ENCODE assay signal across 8 mouse cellular contexts in genomic region chr5:124432398-124433012, GRCm38 (mm10). TPM values are rescaled to one million over a fixed set of nuclear protein-coding genes. Genes with fewer than 3 reads are reported as not detected.
DNase-seq lines count a peak whose midpoint lies in the region; ATAC-seq and TF ChIP-seq lines count a peak whose summit lies in the region.

No protein-coding gene starts in this region.

- TF ChIP-seq POLR2A in cerebellum, adult 2 months (IDR thresholded peaks at IDR 0.05; ENCODE audit: borderline replicate concordance, insufficient read depth, low read length): no peak

- no peak overlapping the region for H3K4me3 ChIP-seq in cerebellum, adult 2 months (replicated peaks; ENCODE audit: insufficient read depth, low read depth, low read length)

- TF ChIP-seq CTCF in cerebellum, adult 2 months (IDR thresholded peaks at IDR 0.05; ENCODE audit: borderline replicate concordance, insufficient read depth, low read depth, low read length): peak; percentile 63; the same call in 1 of the 2 replicates

- H3K27ac ChIP-seq in cerebellum, adult 2 months (ENCODE audit: insufficient read depth, low read length): no peak overlapping the region

- peak; percentile 55 for DNase-seq in cerebellum, adult 11 months
- DNase-seq in cerebellum, adult 2 months: peak; percentile 65 to 68
- peak; percentile 49 to 63 for DNase-seq in frontal cortex, postnatal 10 days (ENCODE audit: low spot score in 2 of 2)
- peak; percentile 84 for DNase-seq in induced T-regulatory cell, adult 2 months (ENCODE audit: low read depth)
- peak; percentile 75 to 79 for DNase-seq in left cerebral cortex, adult 18-20 months (ENCODE audit: low spot score in 2 of 2)
- DNase-seq in lung, postnatal 25 days (ENCODE audit: low spot score): peak; percentile 72
- peak; percentile 55 for DNase-seq in right cerebral cortex, postnatal 25 days

- H3K4me1 ChIP-seq in cerebellum, adult 2 months (ENCODE audit: control insufficient read depth, insufficient read depth, low read length): no peaks in the 10 kb centered on the region

- no peaks in the 10 kb centered on the region for H3K27me3 ChIP-seq in cerebellum, adult 2 months (ENCODE audit: control insufficient read depth, insufficient read depth, low read length)

- ATAC-seq in cerebellum, adult (ENCODE audit: insufficient number of reproducible peaks, low FRiP score, low TSS enrichment): no peak

RNA-seq across cellular contexts. Expression of gene Sbno1, which starts 6.7 kb away (rescaled TPM):
- polyA plus RNA-seq in cerebellum, adult 2 months (2012; rRNA removed): 48.3 and 50.3 TPM in 2 replicates
- total RNA-seq in left cerebral cortex, adult 18-20 months (2021): 100 to 1,000 TPM; 175 to 185 TPM

RNA-seq across cellular contexts. Expression of gene Kmt5a, which starts 7.2 kb away (rescaled TPM):
- 59.1 and 61.6 TPM in 2 replicates for polyA plus RNA-seq in cerebellum, adult 2 months (2012; rRNA removed)
- 10 to 100 TPM; 61.5 to 64.2 TPM for total RNA-seq in left cerebral cortex, adult 18-20 months (2021)

RNA-seq across cellular contexts. Expression of gene Rilpl2, which starts 45.7 kb away (rescaled TPM):
- 18.1 and 18.4 TPM in 2 replicates for polyA plus RNA-seq in cerebellum, adult 2 months (2012; rRNA removed)
- 10 to 100 TPM; 17.5 to 19.3 TPM for total RNA-seq in left cerebral cortex, adult 18-20 months (2021)

RNA-seq across cellular contexts. Expression of gene Snrnp35, which starts 50.4 kb away (rescaled TPM):
- 12.3 and 13.1 TPM in 2 replicates for polyA plus RNA-seq in cerebellum, adult 2 months (2012; rRNA removed)
- total RNA-seq in left cerebral cortex, adult 18-20 months (2021): 10 to 100 TPM; 23.0 to 27.5 TPM
